In the genomic region with DNA sequence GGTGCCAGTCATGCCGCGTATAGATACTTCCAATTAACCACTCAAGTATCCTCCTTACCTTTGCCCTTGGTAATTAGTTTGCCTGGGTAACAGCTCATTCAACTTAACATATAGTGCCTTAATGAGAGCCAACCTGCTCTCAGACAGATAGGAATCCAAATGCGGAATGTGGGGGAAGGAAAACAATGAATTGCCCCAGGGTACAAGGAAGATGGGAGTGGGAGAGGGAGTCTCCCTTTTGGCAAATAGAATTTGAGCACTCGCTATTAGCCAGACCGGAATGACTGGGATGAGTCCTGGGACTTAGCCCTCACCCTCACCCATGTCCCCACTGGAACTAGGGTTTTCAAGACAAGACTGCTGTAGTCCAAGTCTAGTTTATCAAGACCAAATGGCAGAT, we compare ENCODE assay signal across 9 mouse cellular contexts. TPM values are rescaled to one million over a fixed set of nuclear protein-coding genes. Genes with fewer than 3 reads are reported as not detected.
A peak's percentile ranks its signal among the peaks of the same experiment; 100 is the strongest.
DNase-seq lines count a peak whose midpoint lies in the region; ATAC-seq and TF ChIP-seq lines count a peak whose summit lies in the region.
"Had no signal": no experiment of that assay in that cellular context is flagged by ENCODE, and none has a peak within 500 bp of the region (broad histone marks: within the 10 kb centered on the region; RNA-seq: fewer than 3 reads in every experiment).

No protein-coding gene starts in this region.

- peaks cover 8% of the 10 kb centered on the region for H3K4me1 ChIP-seq in kidney, embryonic 14.5 days (ENCODE audit: control insufficient read depth, insufficient read depth, low read length)
- peaks cover 3% of the 10 kb centered on the region; the same call in 1 of the 2 replicates for H3K4me1 ChIP-seq in embryonic facial prominence, embryonic 11.5 days (ENCODE audit: control insufficient read depth, insufficient read depth, low read length)
- H3K4me1 ChIP-seq in intestine, embryonic 14.5 days (replicated peaks; ENCODE audit: control insufficient read depth, insufficient read depth, low read length) = peaks cover 16% of the 10 kb centered on the region

- H3K4me3 ChIP-seq in kidney, embryonic 14.5 days (ENCODE audit: low read length) = peak overlapping the region; percentile 88
- peak overlapping the region; percentile 66 for H3K4me3 ChIP-seq in embryonic facial prominence, embryonic 11.5 days (ENCODE audit: low read depth, low read length)
- H3K4me3 ChIP-seq in intestine, embryonic 14.5 days (ENCODE audit: low read depth, low read length) = peak overlapping the region; percentile 95
- peak overlapping the region; percentile 67 for H3K4me3 ChIP-seq in myocyte

- peak overlapping the region; percentile 92 for H3K9ac ChIP-seq in kidney, embryonic 14.5 days (ENCODE audit: low read depth, low read length)
- H3K9ac ChIP-seq in embryonic facial prominence, embryonic 11.5 days (replicated peaks; ENCODE audit: low read length) = peak overlapping the region; percentile 92
- H3K9ac ChIP-seq in intestine, embryonic 14.5 days (ENCODE audit: low read length) = peak overlapping the region; percentile 90; the same call in 1 of the 2 replicates

- peaks cover 12% of the 10 kb centered on the region for H3K79me2 ChIP-seq in myocyte (ENCODE audit: control insufficient read depth, insufficient read depth)

- H3K9me3 ChIP-seq in kidney, embryonic 14.5 days (ENCODE audit: control insufficient read depth, low read length) = no peaks in the 10 kb centered on the region
- no peaks in the 10 kb centered on the region for H3K9me3 ChIP-seq in embryonic facial prominence, embryonic 11.5 days (replicated peaks; ENCODE audit: control insufficient read depth, low read length)
- no peaks in the 10 kb centered on the region for H3K9me3 ChIP-seq in intestine, embryonic 14.5 days (ENCODE audit: control insufficient read depth, low read length)

- H3K27me3 ChIP-seq in kidney, embryonic 14.5 days (ENCODE audit: control insufficient read depth, insufficient read depth, low read length) = peaks cover 5% of the 10 kb centered on the region; the same call in 1 of the 2 replicates
- H3K27me3 ChIP-seq in embryonic facial prominence, embryonic 11.5 days (ENCODE audit: control insufficient read depth, insufficient read depth, low read length) = no peaks in the 10 kb centered on the region; the same call in 1 of the 2 replicates
- no peaks in the 10 kb centered on the region for H3K27me3 ChIP-seq in intestine, embryonic 14.5 days (replicated peaks; ENCODE audit: control insufficient read depth, insufficient read depth, low read length)
- no peaks in the 10 kb centered on the region for H3K27me3 ChIP-seq in myocyte (ENCODE audit: control insufficient read depth, insufficient read depth, insufficient read length)

- H3K27ac ChIP-seq in kidney, embryonic 14.5 days (ENCODE audit: low read depth, low read length) = no peak overlapping the region
- H3K27ac ChIP-seq in embryonic facial prominence, embryonic 11.5 days (replicated peaks; ENCODE audit: low read depth, low read length) = no peak overlapping the region
- H3K27ac ChIP-seq in intestine, embryonic 14.5 days (ENCODE audit: low read depth) = no peak overlapping the region

- no peaks in the 10 kb centered on the region for H3K36me3 ChIP-seq in kidney, embryonic 14.5 days (ENCODE audit: control insufficient read depth, insufficient read depth, low read length)
- no peaks in the 10 kb centered on the region for H3K36me3 ChIP-seq in embryonic facial prominence, embryonic 11.5 days (replicated peaks; ENCODE audit: control insufficient read depth, insufficient read depth, low read depth, low read length)
- no peaks in the 10 kb centered on the region for H3K36me3 ChIP-seq in intestine, embryonic 14.5 days (ENCODE audit: control insufficient read depth, insufficient read depth, low read length)
- H3K36me3 ChIP-seq in myocyte (ENCODE audit: control insufficient read depth, insufficient read depth) = no peaks in the 10 kb centered on the region
- H3K36me3 ChIP-seq: G1E had no signal

- no peak overlapping the region for H3ac ChIP-seq in myocyte (ENCODE audit: control insufficient read depth, insufficient read length)

- ATAC-seq in kidney, embryonic 14.5 days (ENCODE audit: low FRiP score, low TSS enrichment) = no peak
- ATAC-seq in embryonic facial prominence, embryonic 11.5 days (replicated peaks; ENCODE audit: insufficient number of reproducible peaks, low FRiP score, low TSS enrichment, low read depth) = no peak
- ATAC-seq in intestine, embryonic 14.5 days (replicated peaks; ENCODE audit: low FRiP score, low TSS enrichment, low read depth) = no peak

- 10% methylated on average over 5 of the region's 5 CpGs for WGBS in kidney, embryonic 14.5 days
- 2% methylated on average over 5 of the region's 5 CpGs for WGBS in embryonic facial prominence, embryonic 11.5 days
- 9% methylated on average over 5 of the region's 5 CpGs for WGBS in intestine, embryonic 14.5 days

- DNase-seq in kidney, adult 11 months = no peak
- DNase-seq in embryonic facial prominence, embryonic 11.5 days (ENCODE audit: low spot score) = no peak
- no peak for DNase-seq in intestine, embryonic 14.5 days (ENCODE audit: low spot score)
- no peak for DNase-seq in cerebellum, postnatal 14 days
- no peak for DNase-seq in embryo, embryonic 10 days (ENCODE audit: low spot score)
- DNase-seq in cerebellum, adult 8-10 months = no peak

- TF ChIP-seq POLR2A in myocyte (IDR thresholded peaks at IDR 0.05; ENCODE audit: insufficient read length, low read depth) = no peak

- H3K4me2 ChIP-seq in kidney, embryonic 14.5 days (replicated peaks; ENCODE audit: low read depth, low read length) = peak overlapping the region; percentile 62
- H3K4me2 ChIP-seq in embryonic facial prominence, embryonic 11.5 days (ENCODE audit: low read depth, low read length) = peak overlapping the region; percentile 51
- peak overlapping the region; percentile 59 for H3K4me2 ChIP-seq in intestine, embryonic 14.5 days (ENCODE audit: low read length)
- peak overlapping the region; percentile 58 for H3K4me2 ChIP-seq in myocyte (ENCODE audit: low read depth)

TF ChIP-seq in myocyte, 11 proteins besides CTCF, POLR2A, EP300 and RAD21:
- TF ChIP-seq MAX (IDR thresholded peaks at IDR 0.05; ENCODE audit: low read depth) (no peak), MYOD1 (IDR thresholded peaks at IDR 0.05; ENCODE audit: control insufficient read depth in 1 of 3, insufficient read length in 2 of 3, low read depth in 2 of 3) (no peak), USF1 (IDR thresholded peaks at IDR 0.05; ENCODE audit: low read depth) (no peak), REST (IDR thresholded peaks at IDR 0.05; ENCODE audit: insufficient read depth, insufficient read length) (no peak), POLR2AphosphoS2 (IDR thresholded peaks at IDR 0.05; ENCODE audit: insufficient read length, low read depth) (no peak), TCF12 (IDR thresholded peaks at IDR 0.05; ENCODE audit: insufficient read depth, poor library complexity, severe bottlenecking) (no peak), E2F4 (IDR thresholded peaks at IDR 0.05; ENCODE audit: insufficient read depth) (no peak), CEBPB (IDR thresholded peaks at IDR 0.05; ENCODE audit: insufficient read depth, poor library complexity, severe bottlenecking) (no peak), MYOG (IDR thresholded peaks at IDR 0.05; ENCODE audit: control insufficient read depth in 1 of 3, insufficient read depth in 1 of 3, insufficient read length in 2 of 3, low read depth in 2 of 3) (no peak), SRF (IDR thresholded peaks at IDR 0.05; ENCODE audit: control insufficient read depth, insufficient read length, low read depth) (no peak), TCF3 (IDR thresholded peaks at IDR 0.05; ENCODE audit: insufficient read length, low read depth) (no peak)

RNA-seq across cellular contexts. Expression of a gene that starts 1.0 kb away (rescaled TPM):
- 6.3 and 9.4 TPM in 2 replicates for polyA plus RNA-seq in kidney, embryonic 14.5 days (2014; fragmentation: Nextera tagmentation; extraction: Ambion mirVana)
- polyA plus RNA-seq in embryonic facial prominence, embryonic 11.5 days (2014; fragmentation: Nextera tagmentation; extraction: Ambion mirVana) = 11.5 and 11.6 TPM in 2 replicates
- polyA plus RNA-seq in intestine, embryonic 14.5 days (2014; fragmentation: Nextera tagmentation; extraction: Ambion mirVana) = 9.0 and 9.8 TPM in 2 replicates
- polyA plus RNA-seq in myocyte (2012; fragmentation: generic; extraction: Trizol) = 6.0 TPM
- polyA plus RNA-seq: G1E had no signal
